Mouse (Mus musculus) brown adipose tissue, adult 24 weeks (tissue): ENCODE results near the gene Tmem238. TPM values are rescaled to one million over a fixed set of nuclear protein-coding genes. Genes with fewer than 3 reads are reported as not detected.
"Not testable (repeated sequence)": the region's sequence is repeated elsewhere in the genome, so short reads cannot be mapped to it uniquely, and the experiment has no call there.

Source experiments
- H3K27ac ChIP-seq: fragments of 200-500 bp; replicated peaks from 2 replicates; pipeline ENCODE4 v1.5.1; 2012; ENCODE audit warnings: low read depth, mild to moderate bottlenecking, low read length
- H3K4me1 ChIP-seq: fragments of 200-500 bp; 2 replicates; pipeline ENCODE4 v1.6.1; 2012; ENCODE audit warnings: low read length, mixed read lengths; ENCODE audit not compliant: control insufficient read depth, insufficient read depth, insufficient read length
- H3K4me3 ChIP-seq: fragments of 200-500 bp; 2 replicates; pipeline ENCODE4 v1.5.1; 2012; ENCODE audit warnings: low read depth, mild to moderate bottlenecking, low read length, moderate library complexity; ENCODE audit not compliant: insufficient read depth
- polyA plus RNA-seq: library from polyadenylated mRNA; stranded (reverse); fragments of >200 nt; gene quantifications from 2 replicates; pipeline ENCODE4 v1.2.4, GENCODE M21; 2012; ENCODE audit not compliant: missing spikeins, insufficient read depth, insufficient read length

Tmem238 gene
- 17.0 and 23.3 TPM in 2 replicates for polyA plus RNA-seq

DNA sequence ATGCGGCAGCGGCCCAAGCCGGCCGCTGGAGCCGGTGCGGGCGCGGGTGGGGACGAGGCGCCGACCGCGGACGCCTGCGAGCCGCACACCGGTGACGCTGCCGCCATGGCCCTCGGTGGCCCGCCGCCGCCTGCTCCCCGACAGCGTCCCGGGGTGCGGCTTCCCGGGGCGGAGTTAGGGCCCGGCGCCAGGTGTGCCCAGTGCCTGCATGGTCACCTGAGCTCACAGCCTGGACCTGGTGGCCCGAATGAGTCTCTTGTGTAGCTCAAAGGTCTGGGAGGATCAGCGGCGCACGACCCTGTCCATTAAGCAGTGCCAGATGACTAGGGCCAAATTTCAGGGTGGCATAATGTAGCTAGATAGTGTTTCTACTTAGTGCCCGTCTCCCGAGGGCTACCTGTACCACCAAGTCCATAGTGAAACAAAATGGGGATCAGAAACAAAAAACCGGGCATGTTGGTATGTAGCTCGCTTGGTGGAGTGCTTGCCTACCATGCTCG is at the start of gene Tmem238:
TSS of gene Tmem238 (minus strand) at position 221 of the 500 bp plus-strand sequence.
- peak within 1 kb of the TSS; percentile 82 for H3K4me3 ChIP-seq
- no peak within 1 kb of the TSS for H3K27ac ChIP-seq
- no peaks in the 10 kb centered on the region for H3K4me1 ChIP-seq

GRCm38 (mm10) chr7:4837639-4838038 is 48.2 kb upstream of the Tmem238 start:
- Histone ChIP-seq H3K4me1 (peaks cover 3% of the 10 kb centered on the region; the same call in 1 of the 2 replicates), H3K27ac (no peak overlapping the region), H3K4me3 (no peak overlapping the region)

- no peak overlapping the region for H3K27ac ChIP-seq
- H3K4me3 ChIP-seq, result peak overlapping the region; percentile 50
- peaks cover 3% of the 10 kb centered on the region; the same call in 1 of the 2 replicates for H3K4me1 ChIP-seq
Measured at GRCm38 (mm10) chr7:4836351-4836792, 46.9 kb upstream of the Tmem238 start.

DNA sequence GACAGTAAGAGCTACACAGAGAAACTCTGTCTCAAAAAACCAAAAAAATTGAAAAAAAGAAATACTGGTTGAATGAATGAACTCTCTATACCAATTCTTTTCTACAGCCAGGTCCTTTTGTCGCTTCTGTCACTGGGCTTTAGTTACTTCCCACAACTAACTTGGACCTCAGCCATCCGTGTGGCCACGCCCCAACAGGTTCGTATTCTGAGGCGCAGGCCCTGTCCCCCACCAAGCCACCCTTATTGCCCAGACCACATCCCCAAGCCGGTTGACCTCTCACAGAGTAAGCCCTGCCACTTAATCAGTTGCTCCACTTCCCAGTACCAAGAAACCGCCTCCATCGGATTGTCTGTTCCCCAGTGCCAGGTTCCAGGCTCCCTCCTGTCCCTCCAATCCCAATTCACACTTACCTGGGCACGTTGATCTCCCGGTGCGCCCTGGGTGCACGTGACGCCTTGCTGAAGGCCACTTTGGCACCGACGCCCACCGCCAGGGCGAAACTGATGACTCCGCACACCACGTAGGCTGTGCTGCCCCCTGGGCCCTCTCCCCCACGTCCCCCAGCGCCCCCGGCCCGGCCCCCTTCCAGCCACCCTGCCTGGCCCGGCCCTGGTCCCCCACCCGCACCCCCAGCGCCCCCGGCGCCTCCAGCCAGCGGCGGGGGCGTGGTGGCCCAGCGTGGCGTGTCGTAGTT is 46.3 kb upstream of the Tmem238 start:
- Histone ChIP-seq H3K4me3 (peak overlapping the region; percentile 36; the same call in 1 of the 2 replicates), H3K27ac (no peak overlapping the region), H3K4me1 (peaks cover 3% of the 10 kb centered on the region; the same call in 1 of the 2 replicates)

- Histone ChIP-seq H3K4me3 (no peak overlapping the region), H3K27ac (no peak overlapping the region), H3K4me1 (no peaks in the 10 kb centered on the region)
Measured at GRCm38 (mm10) chr7:4830476-4830875, 41.0 kb upstream of the Tmem238 start.

DNA sequence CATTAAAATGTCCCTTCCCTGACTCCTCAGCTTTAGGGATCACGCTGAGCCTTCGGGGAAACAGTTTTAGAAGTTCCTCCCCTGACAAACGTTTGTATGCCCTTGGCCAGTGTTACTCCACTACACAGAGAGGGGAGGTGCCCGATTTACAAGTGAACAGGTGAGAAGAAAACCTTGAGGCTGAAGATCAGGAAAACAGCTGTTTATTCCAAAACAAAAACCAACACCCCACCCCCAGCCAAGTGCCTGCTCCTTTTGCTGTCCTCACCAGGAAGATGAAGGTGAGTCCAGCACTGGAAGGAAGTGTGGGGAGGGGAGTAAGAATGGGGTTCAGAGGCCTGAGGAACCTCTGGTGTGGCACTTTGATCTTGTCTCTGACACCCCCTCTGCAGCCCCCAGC is 35.9 kb upstream of the Tmem238 start:
- H3K27ac ChIP-seq, result no peak overlapping the region
- H3K4me3 ChIP-seq, result no peak overlapping the region
- no peaks in the 10 kb centered on the region for H3K4me1 ChIP-seq

GRCm38 (mm10) chr7:4822162-4822907 is 32.9 kb upstream of the Tmem238 start:
- H3K27ac ChIP-seq, result no peak overlapping the region
- H3K4me3 ChIP-seq, result no peak overlapping the region
- no peaks in the 10 kb centered on the region for H3K4me1 ChIP-seq

GRCm38 (mm10) chr7:4821690-4822089 is 32.2 kb upstream of the Tmem238 start:
- Histone ChIP-seq H3K4me3 (no peak overlapping the region), H3K4me1 (no peaks in the 10 kb centered on the region), H3K27ac (no peak overlapping the region)

DNA sequence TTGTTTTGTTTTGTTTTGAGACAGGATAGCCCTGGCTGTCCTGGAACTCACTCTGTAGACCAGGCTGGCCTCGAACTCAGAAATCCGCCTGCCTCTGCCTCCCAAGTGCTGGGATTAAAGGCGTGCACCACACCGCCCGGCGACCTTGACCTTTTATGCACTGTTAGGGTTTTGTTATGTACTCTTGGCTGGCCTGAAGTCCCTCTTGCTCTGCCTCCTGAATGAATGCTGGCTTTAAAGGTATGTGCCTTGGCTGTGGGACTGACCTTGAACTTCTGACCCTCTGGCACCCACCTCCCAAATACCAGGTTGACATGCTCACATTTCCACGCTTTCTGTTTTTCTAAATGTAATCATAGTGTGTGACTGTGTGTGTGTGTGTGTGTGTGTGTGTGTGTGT is 31.5 kb upstream of the Tmem238 start:
- not testable (repeated sequence) for H3K4me1 ChIP-seq, H3K4me3 ChIP-seq, H3K27ac ChIP-seq

DNA sequence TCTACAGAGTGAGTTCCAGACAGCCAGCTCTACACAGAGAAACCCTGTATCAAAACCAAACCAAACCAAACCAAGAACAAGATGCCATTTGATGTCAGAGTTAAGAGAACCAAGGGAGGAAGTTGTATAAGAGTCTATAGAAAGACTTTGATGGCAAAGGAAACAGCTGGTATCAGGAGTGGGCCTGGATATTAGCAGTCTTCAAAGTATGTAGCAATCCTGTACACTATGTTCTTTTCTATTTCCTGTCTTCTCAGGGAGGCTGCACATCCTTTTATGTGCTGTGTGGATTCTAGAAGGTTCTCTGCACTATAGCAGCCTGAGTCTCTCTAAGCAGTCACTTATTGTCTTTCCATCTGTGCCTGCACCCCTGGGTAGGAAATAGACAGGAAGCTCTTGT is 27.1 kb upstream of the Tmem238 start:
- no peak overlapping the region for H3K4me3 ChIP-seq
- no peak overlapping the region for H3K27ac ChIP-seq
- H3K4me1 ChIP-seq, result no peaks in the 10 kb centered on the region

- Histone ChIP-seq H3K4me3 (peak overlapping the region; percentile 74), H3K4me1 (0 out of 2 replicates have a peak, but pooled peaks cover 3% of the 10 kb centered on the region), H3K27ac (peak overlapping the region; percentile 95)
Measured at GRCm38 (mm10) chr7:4813105-4813791, 23.8 kb upstream of the Tmem238 start.

DNA sequence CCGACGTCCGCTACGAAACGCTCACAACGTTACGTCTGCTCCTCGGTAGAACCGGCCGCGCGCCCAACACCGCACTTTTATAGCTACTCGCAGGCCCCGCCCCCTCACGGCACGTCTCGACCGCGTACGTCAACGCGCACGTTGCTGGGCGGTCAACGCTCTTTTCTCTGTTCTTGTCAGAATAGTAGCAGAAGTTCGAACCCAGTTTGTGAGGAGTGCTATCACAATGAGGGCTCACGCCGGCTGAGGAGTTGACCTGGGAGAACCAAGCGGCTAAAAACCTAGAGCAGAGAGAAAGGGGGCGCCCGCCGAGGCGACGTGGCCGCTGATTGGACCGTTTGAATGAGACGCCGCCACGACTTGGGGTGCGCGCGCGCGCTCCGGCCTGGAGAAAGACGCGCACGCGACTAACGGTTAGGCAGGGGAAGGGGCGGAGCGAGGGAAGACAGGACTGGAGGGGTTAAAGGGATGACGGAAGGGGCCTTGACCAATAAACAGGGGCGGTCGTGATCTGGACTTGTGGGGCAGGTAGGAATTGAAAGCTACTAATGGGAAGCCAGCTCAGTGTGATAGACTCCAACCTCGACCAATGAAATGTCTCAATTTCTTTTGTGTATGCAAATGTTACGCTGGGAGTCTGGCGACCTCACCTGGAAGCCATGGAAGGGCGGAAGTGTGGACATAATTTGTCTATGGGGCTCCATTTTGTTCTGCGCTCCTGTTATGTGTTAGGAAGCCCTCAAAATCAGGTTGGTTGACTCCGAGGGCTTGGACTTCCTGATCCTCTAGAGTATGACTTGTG is 23.0 kb upstream of the Tmem238 start, which contains the start of gene Ube2s:
TSS of gene Ube2s (minus strand) at position 288 of the 802 bp plus-strand sequence.
- H3K4me1 ChIP-seq, result 0 out of 2 replicates have a peak, but pooled peaks cover 3% of the 10 kb centered on the region
- H3K4me3 ChIP-seq, result peak within 1 kb of the TSS; percentile 76
- peak within 1 kb of the TSS; percentile 96 for H3K27ac ChIP-seq

DNA sequence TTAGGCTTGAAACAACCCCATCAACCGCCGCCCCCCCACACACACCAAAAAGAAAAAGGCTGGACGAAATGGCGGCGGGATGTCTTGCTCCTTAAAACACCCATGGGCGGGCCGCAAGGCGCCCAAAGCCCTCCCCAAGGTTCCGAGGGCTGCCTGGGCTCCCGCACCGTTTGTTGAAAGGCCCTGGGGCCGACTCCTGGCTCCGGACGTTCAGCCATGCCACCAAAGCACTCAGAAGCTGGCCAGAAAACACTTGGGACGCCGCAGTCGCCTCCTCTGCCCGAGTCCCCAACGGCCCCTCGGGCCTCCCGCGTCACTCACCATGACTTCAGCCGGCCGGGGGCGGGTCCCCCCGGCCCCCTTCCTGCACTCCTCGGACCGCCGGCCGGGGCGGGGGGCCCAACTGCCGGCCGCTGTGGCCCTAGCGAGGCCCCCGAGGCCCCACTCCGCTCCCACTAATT is 22.4 kb upstream of the Tmem238 start:
- 0 out of 2 replicates have a peak, but pooled peaks cover 3% of the 10 kb centered on the region for H3K4me1 ChIP-seq
- H3K27ac ChIP-seq, result peak overlapping the region; percentile 60
- H3K4me3 ChIP-seq, result peak overlapping the region; percentile 76

DNA sequence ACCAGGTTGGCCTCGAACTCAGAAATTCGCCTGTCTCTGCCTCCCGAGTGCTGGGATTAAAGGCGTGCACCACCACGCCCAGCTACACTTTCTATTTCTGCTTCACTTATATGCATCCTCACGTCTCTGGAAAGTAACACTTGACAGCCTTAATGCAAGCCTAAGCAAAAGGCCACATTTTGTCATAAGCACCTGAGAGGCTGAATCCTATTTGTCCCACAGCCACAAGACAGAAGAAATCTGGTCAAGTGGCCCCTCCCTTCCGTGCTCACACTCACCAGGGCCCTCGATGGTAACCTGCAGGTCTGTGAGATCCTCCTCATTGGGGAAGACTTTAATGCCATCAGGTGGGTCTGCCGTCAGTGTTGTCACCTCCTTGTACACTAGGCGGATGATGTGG is 21.7 kb upstream of the Tmem238 start:
- not testable (repeated sequence) for H3K27ac ChIP-seq, H3K4me1 ChIP-seq
- H3K4me3 ChIP-seq, result peak overlapping the region; percentile 76
